Mouse (Mus musculus): Measurements from ENCODE around the gene Pou6f1. TPM values are rescaled to one million over a fixed set of nuclear protein-coding genes. Genes with fewer than 3 reads are reported as not detected.
"Not testable (repeated sequence)": the region's sequence is repeated elsewhere in the genome, so short reads cannot be mapped to it uniquely, and the experiment has no call there.

The Pou6f1 gene
- total and polyA plus RNA-seq, 2 experiments = 1.9 to 5.5 TPM

GRCm38 (mm10) chr15:100551326-100552307 lies 48.2 kb downstream of the Pou6f1 start, which contains the start of gene Tfcp2:
TSS of gene Tfcp2 (minus strand) at chr15:100552008.
- Histone ChIP-seq H3K4me1 (ENCODE audit: control insufficient read depth, insufficient read depth, low read length) (peaks cover 5% of the 10 kb centered on the region), H3K36me3 (ENCODE audit: control insufficient read depth, insufficient read depth, low read length) (no peaks in the 10 kb centered on the region), H3K79me2 (ENCODE audit: control insufficient read depth, insufficient read depth, low read length) (no peaks in the 10 kb centered on the region), H3K4me3 (ENCODE audit: insufficient read depth, low read depth, low read length) (peak within 1 kb of the TSS; percentile 77), H3K27me3 (ENCODE audit: control insufficient read depth, insufficient read depth, low read length) (no peaks in the 10 kb centered on the region), H3K9ac (ENCODE audit: low read depth, low read length) (peak within 1 kb of the TSS; percentile 79), H3K27ac (replicated peaks; ENCODE audit: insufficient read depth, low read depth, low read length) (peak within 1 kb of the TSS; percentile 74)
- TF ChIP-seq POLR2A (IDR thresholded peaks at IDR 0.05; ENCODE audit: extremely low read depth, insufficient read depth, low read length) (peak; percentile 86), CTCF (IDR thresholded peaks at IDR 0.05; ENCODE audit: low read depth, low read length) (no peak)
- DNase-seq (ENCODE audit: extremely low read depth, low read depth, low spot score) = peak; percentile 95
- under 1% methylated on average over 84 of the region's 84 CpGs for WGBS

GRCm38 (mm10) chr15:100550280-100550679 lies 49.5 kb downstream of the Pou6f1 start:
- WGBS = 92% methylated on average over 4 of the region's 4 CpGs
- H3K4me3 ChIP-seq (ENCODE audit: insufficient read depth, low read depth, low read length) = no peak overlapping the region
- H3K79me2 ChIP-seq (ENCODE audit: control insufficient read depth, insufficient read depth, low read length) = no peaks in the 10 kb centered on the region
- no peak for DNase-seq (ENCODE audit: extremely low read depth, low read depth, low spot score)
- H3K4me1 ChIP-seq (ENCODE audit: control insufficient read depth, insufficient read depth, low read length) = peaks cover 5% of the 10 kb centered on the region
- no peak overlapping the region for H3K9ac ChIP-seq (ENCODE audit: low read depth, low read length)
- H3K27ac ChIP-seq (replicated peaks; ENCODE audit: insufficient read depth, low read depth, low read length) = no peak overlapping the region
- no peaks in the 10 kb centered on the region for H3K27me3 ChIP-seq (ENCODE audit: control insufficient read depth, insufficient read depth, low read length)
- no peaks in the 10 kb centered on the region for H3K36me3 ChIP-seq (ENCODE audit: control insufficient read depth, insufficient read depth, low read length)
- TF ChIP-seq POLR2A (IDR thresholded peaks at IDR 0.05; ENCODE audit: extremely low read depth, insufficient read depth, low read length) = no peak
- TF ChIP-seq CTCF (IDR thresholded peaks at IDR 0.05; ENCODE audit: low read depth, low read length) = no peak

GRCm38 (mm10) chr15:100543651-100544030 lies 56.1 kb downstream of the Pou6f1 start:
- H3K4me3 ChIP-seq (ENCODE audit: insufficient read depth, low read depth, low read length); DNase-seq (ENCODE audit: extremely low read depth, low read depth, low spot score); H3K9ac ChIP-seq (ENCODE audit: low read depth, low read length); H3K79me2 ChIP-seq (ENCODE audit: control insufficient read depth, insufficient read depth, low read length); H3K36me3 ChIP-seq (ENCODE audit: control insufficient read depth, insufficient read depth, low read length); H3K4me1 ChIP-seq (ENCODE audit: control insufficient read depth, insufficient read depth, low read length); H3K27me3 ChIP-seq (ENCODE audit: control insufficient read depth, insufficient read depth, low read length); H3K27ac ChIP-seq (replicated peaks; ENCODE audit: insufficient read depth, low read depth, low read length): not testable (repeated sequence)
- WGBS = 95% methylated on average over 14 of the region's 14 CpGs

- not testable (repeated sequence) for DNase-seq (ENCODE audit: extremely low read depth, low read depth, low spot score); H3K4me3 ChIP-seq (ENCODE audit: insufficient read depth, low read depth, low read length); H3K36me3 ChIP-seq (ENCODE audit: control insufficient read depth, insufficient read depth, low read length); H3K4me1 ChIP-seq (ENCODE audit: control insufficient read depth, insufficient read depth, low read length); H3K79me2 ChIP-seq (ENCODE audit: control insufficient read depth, insufficient read depth, low read length); H3K9ac ChIP-seq (ENCODE audit: low read depth, low read length); H3K27ac ChIP-seq (replicated peaks; ENCODE audit: insufficient read depth, low read depth, low read length); H3K27me3 ChIP-seq (ENCODE audit: control insufficient read depth, insufficient read depth, low read length)
- 94% methylated on average over 28 of the region's 28 CpGs for WGBS
Observed at GRCm38 (mm10) chr15:100542876-100543650, 56.7 kb downstream of the Pou6f1 start.

GRCm38 (mm10) chr15:100541426-100541825 lies 58.4 kb downstream of the Pou6f1 start:
- Histone ChIP-seq H3K27ac (replicated peaks; ENCODE audit: insufficient read depth, low read depth, low read length) (no peak overlapping the region), H3K36me3 (ENCODE audit: control insufficient read depth, insufficient read depth, low read length) (no peaks in the 10 kb centered on the region), H3K4me1 (ENCODE audit: control insufficient read depth, insufficient read depth, low read length) (peaks cover 2% of the 10 kb centered on the region; the same call in 1 of the 2 replicates), H3K27me3 (ENCODE audit: control insufficient read depth, insufficient read depth, low read length) (no peaks in the 10 kb centered on the region), H3K9ac (ENCODE audit: low read depth, low read length) (no peak overlapping the region), H3K79me2 (ENCODE audit: control insufficient read depth, insufficient read depth, low read length) (peaks cover 7% of the 10 kb centered on the region; the same call in 1 of the 2 replicates), H3K4me3 (ENCODE audit: insufficient read depth, low read depth, low read length) (no peak overlapping the region)
- 89% methylated on average over 4 of the region's 4 CpGs for WGBS
- no peak for DNase-seq (ENCODE audit: extremely low read depth, low read depth, low spot score)
- TF ChIP-seq CTCF (IDR thresholded peaks at IDR 0.05; ENCODE audit: low read depth, low read length) (no peak), POLR2A (IDR thresholded peaks at IDR 0.05; ENCODE audit: extremely low read depth, insufficient read depth, low read length) (no peak)

- not testable (repeated sequence) for H3K4me3 ChIP-seq (ENCODE audit: insufficient read depth, low read depth, low read length); H3K4me1 ChIP-seq (ENCODE audit: control insufficient read depth, insufficient read depth, low read length); DNase-seq (ENCODE audit: extremely low read depth, low read depth, low spot score); H3K36me3 ChIP-seq (ENCODE audit: control insufficient read depth, insufficient read depth, low read length); H3K27ac ChIP-seq (replicated peaks; ENCODE audit: insufficient read depth, low read depth, low read length); H3K79me2 ChIP-seq (ENCODE audit: control insufficient read depth, insufficient read depth, low read length); H3K27me3 ChIP-seq (ENCODE audit: control insufficient read depth, insufficient read depth, low read length); H3K9ac ChIP-seq (ENCODE audit: low read depth, low read length)
- 71% methylated on average over 1 of the region's 1 CpGs for WGBS
Observed at GRCm38 (mm10) chr15:100541001-100541400, 58.8 kb downstream of the Pou6f1 start.
